Mouse (Mus musculus) liver, embryonic 16.5 days (tissue): Measurements from ENCODE around the gene Kcnt1. TPM values are rescaled to one million over a fixed set of nuclear protein-coding genes. Genes with fewer than 3 reads are reported as not detected.

Experiments used
- ATAC-seq: fragments of 200-750 bp; cut with Nextera tagmentation; 2 replicates; pipeline ENCODE4 v1.8.0; 2017; ENCODE audit warnings: low read depth, mild to moderate bottlenecking, moderate number of reproducible peaks, moderate library complexity
- H3K27ac ChIP-seq: fragments of 300-500 bp; sonication (generic); 2 replicates; pipeline ENCODE4 v1.5.1; 2014; ENCODE audit warnings: mild to moderate bottlenecking, low read length
- H3K27me3 ChIP-seq: fragments of 300-500 bp; sonication (generic); 2 replicates; pipeline ENCODE4 v1.6.1; 2014; ENCODE audit warnings: low read depth, low read length, mixed read lengths; ENCODE audit not compliant: control insufficient read depth, insufficient read depth
- H3K36me3 ChIP-seq: fragments of 300-500 bp; sonication (generic); 2 replicates; pipeline ENCODE4 v1.6.1; 2014; ENCODE audit warnings: mild to moderate bottlenecking; ENCODE audit not compliant: control insufficient read depth, insufficient read depth
- H3K4me1 ChIP-seq: fragments of 300-500 bp; sonication (generic); 2 replicates; pipeline ENCODE4 v1.6.1; 2014; ENCODE audit warnings: low read depth, low read length, mixed read lengths; ENCODE audit not compliant: control insufficient read depth
- H3K4me2 ChIP-seq: fragments of 300-500 bp; sonication (generic); 2 replicates; pipeline ENCODE4 v1.6.1; 2014; ENCODE audit warnings: low read depth, low read length, mixed read lengths
- H3K4me3 ChIP-seq: fragments of 300-500 bp; sonication (generic); 2 replicates; pipeline ENCODE4 v1.5.1; 2014; ENCODE audit warnings: low read depth, mild to moderate bottlenecking, low read length
- H3K9ac ChIP-seq: fragments of 300-500 bp; sonication (generic); 2 replicates; pipeline ENCODE4 v1.6.1; 2014; ENCODE audit warnings: low read depth, low read length
- H3K9me3 ChIP-seq: fragments of 300-500 bp; sonication (generic); replicated peaks from 2 replicates; pipeline ENCODE4 v1.6.1; 2016; ENCODE audit warnings: low read length; ENCODE audit not compliant: control insufficient read depth
- WGBS: fragments of 180-500 bp; shearing (Covaris S2); extraction: QIAGEN DNeasy Blood & Tissue Kit; methylation state at CpG from one replicate; pipeline ENCODE4 v1.1.7; 2014; ENCODE audit not compliant: insufficient replicate concordance; 5-methylcytosine and 5-hydroxymethylcytosine counted together
- polyA plus RNA-seq: library from polyadenylated mRNA; unstranded; fragments of >200 nt; fragmentation: Nextera tagmentation; extraction: Ambion mirVana; gene quantifications from 2 replicates; pipeline ENCODE4 v1.2.1, GENCODE M21; 2015

The Kcnt1 gene
- polyA plus RNA-seq, 1 experiment from 2014 or later, result not detected

- no peak for ATAC-seq
- Histone ChIP-seq H3K9ac (no peak overlapping the region), H3K4me2 (no peak overlapping the region), H3K4me1 (no peaks in the 10 kb centered on the region), H3K9me3 (no peaks in the 10 kb centered on the region), H3K36me3 (no peaks in the 10 kb centered on the region), H3K27me3 (no peaks in the 10 kb centered on the region), H3K27ac (no peak overlapping the region), H3K4me3 (no peak overlapping the region)
- WGBS, result 56% methylated on average over 3 of the region's 3 CpGs
Observed at GRCm38 (mm10) chr2:25919972-25920371, 56.4 kb downstream of the Kcnt1 start.

GRCm38 (mm10) chr2:25923799-25924198 lies 60.3 kb downstream of the Kcnt1 start:
- ATAC-seq, result no peak
- Histone ChIP-seq H3K9ac (no peak overlapping the region), H3K27ac (no peak overlapping the region), H3K36me3 (peaks cover 3% of the 10 kb centered on the region; the same call in 1 of the 2 replicates), H3K27me3 (no peaks in the 10 kb centered on the region), H3K4me2 (no peak overlapping the region), H3K4me1 (no peaks in the 10 kb centered on the region), H3K4me3 (no peak overlapping the region), H3K9me3 (no peaks in the 10 kb centered on the region)
- 63% methylated on average over 2 of the region's 2 CpGs for WGBS

GRCm38 (mm10) chr2:25924934-25925333 lies 61.4 kb downstream of the Kcnt1 start:
- Histone ChIP-seq H3K4me3 (no peak overlapping the region), H3K9ac (no peak overlapping the region), H3K4me1 (no peaks in the 10 kb centered on the region), H3K4me2 (no peak overlapping the region), H3K9me3 (no peaks in the 10 kb centered on the region), H3K27me3 (no peaks in the 10 kb centered on the region), H3K36me3 (peaks cover 3% of the 10 kb centered on the region; the same call in 1 of the 2 replicates), H3K27ac (no peak overlapping the region)
- 67% methylated on average over 4 of the region's 4 CpGs for WGBS
- ATAC-seq, result no peak

- no peaks in the 10 kb centered on the region for H3K27me3 ChIP-seq
- H3K4me1 ChIP-seq, result no peaks in the 10 kb centered on the region
- H3K9ac ChIP-seq, result no peak overlapping the region
- 85% methylated on average over 7 of the region's 7 CpGs for WGBS
- H3K9me3 ChIP-seq, result no peaks in the 10 kb centered on the region
- H3K4me3 ChIP-seq, result no peak overlapping the region
- H3K4me2 ChIP-seq, result no peak overlapping the region
- no peak for ATAC-seq
- no peak overlapping the region for H3K27ac ChIP-seq
- H3K36me3 ChIP-seq, result peaks cover 13% of the 10 kb centered on the region
Observed at GRCm38 (mm10) chr2:25927821-25928220, 64.3 kb downstream of the Kcnt1 start.

- H3K9me3 ChIP-seq, result no peaks in the 10 kb centered on the region
- no peaks in the 10 kb centered on the region for H3K27me3 ChIP-seq
- H3K4me3 ChIP-seq, result no peak overlapping the region
- 80% methylated on average over 6 of the region's 6 CpGs for WGBS
- H3K4me1 ChIP-seq, result no peaks in the 10 kb centered on the region
- H3K9ac ChIP-seq, result no peak overlapping the region
- ATAC-seq, result no peak
- H3K27ac ChIP-seq, result no peak overlapping the region
- H3K36me3 ChIP-seq, result peaks cover 38% of the 10 kb centered on the region
- no peak overlapping the region for H3K4me2 ChIP-seq
Observed at GRCm38 (mm10) chr2:25931249-25931859, 67.8 kb downstream of the Kcnt1 start.

- Histone ChIP-seq H3K36me3 (peaks cover 29% of the 10 kb centered on the region), H3K4me1 (no peaks in the 10 kb centered on the region), H3K9me3 (no peaks in the 10 kb centered on the region), H3K4me3 (no peak overlapping the region), H3K27me3 (no peaks in the 10 kb centered on the region), H3K27ac (no peak overlapping the region), H3K9ac (no peak overlapping the region), H3K4me2 (no peak overlapping the region)
- 51% methylated on average over 6 of the region's 6 CpGs for WGBS
- ATAC-seq, result no peak
Observed at GRCm38 (mm10) chr2:25940503-25940902, 77.0 kb downstream of the Kcnt1 start.

GRCm38 (mm10) chr2:25943822-25944221 lies 80.3 kb downstream of the Kcnt1 start:
- Histone ChIP-seq H3K9me3 (no peaks in the 10 kb centered on the region), H3K9ac (no peak overlapping the region), H3K4me2 (no peak overlapping the region), H3K27ac (no peak overlapping the region), H3K36me3 (peaks cover 16% of the 10 kb centered on the region), H3K4me1 (no peaks in the 10 kb centered on the region), H3K27me3 (no peaks in the 10 kb centered on the region), H3K4me3 (no peak overlapping the region)
- 76% methylated on average over 2 of the region's 2 CpGs for WGBS
- no peak for ATAC-seq

- no peak overlapping the region for H3K4me3 ChIP-seq
- no peak overlapping the region for H3K9ac ChIP-seq
- no peak for ATAC-seq
- H3K27me3 ChIP-seq, result no peaks in the 10 kb centered on the region
- H3K27ac ChIP-seq, result no peak overlapping the region
- no peaks in the 10 kb centered on the region for H3K4me1 ChIP-seq
- 90% methylated on average over 3 of the region's 3 CpGs for WGBS
- no peak overlapping the region for H3K4me2 ChIP-seq
- peaks cover 4% of the 10 kb centered on the region for H3K36me3 ChIP-seq
- H3K9me3 ChIP-seq, result no peaks in the 10 kb centered on the region
Observed at GRCm38 (mm10) chr2:25947950-25948349, 84.4 kb downstream of the Kcnt1 start.

GRCm38 (mm10) chr2:25949291-25949690 lies 85.8 kb downstream of the Kcnt1 start:
- no peak overlapping the region for H3K27ac ChIP-seq
- no peak overlapping the region for H3K9ac ChIP-seq
- no peaks in the 10 kb centered on the region; the same call in 1 of the 2 replicates for H3K36me3 ChIP-seq
- no peaks in the 10 kb centered on the region for H3K9me3 ChIP-seq
- H3K4me2 ChIP-seq, result no peak overlapping the region
- no peaks in the 10 kb centered on the region for H3K27me3 ChIP-seq
- WGBS, result 84% methylated on average over 3 of the region's 3 CpGs
- H3K4me3 ChIP-seq, result no peak overlapping the region
- ATAC-seq, result no peak
- H3K4me1 ChIP-seq, result no peaks in the 10 kb centered on the region
